Mouse (Mus musculus): ENCODE data around the gene Rab1b. TPM values are rescaled to one million over a fixed set of nuclear protein-coding genes. Genes with fewer than 3 reads are reported as not detected.
"Not testable (repeated sequence)": the region's sequence is repeated elsewhere in the genome, so short reads cannot be mapped to it uniquely, and the experiment has no call there.

Gene Rab1b
- polyA plus RNA-seq, 1 experiment from 2014 or later: 261 TPM

GRCm38 (mm10) chr19:5094746-5095417 is 12.0 kb downstream of the Rab1b start:
- H3K4me3 ChIP-seq: peak overlapping the region; percentile 22; the same call in 1 of the 2 replicates
- no peaks in the 10 kb centered on the region; the same call in 1 of the 2 replicates for H3K27me3 ChIP-seq (ENCODE audit: insufficient read depth, poor library complexity, severe bottlenecking)
- H3K36me3 ChIP-seq: peaks cover 41% of the 10 kb centered on the region
- H3K9me3 ChIP-seq: no peaks in the 10 kb centered on the region
- DNase-seq (ENCODE audit: low spot score): no peak
- no peak overlapping the region for H3K27ac ChIP-seq
- peaks cover 63% of the 10 kb centered on the region for H3K4me1 ChIP-seq
- WGBS: 47% methylated on average over 11 of the region's 11 CpGs

GRCm38 (mm10) chr19:5094243-5094632 is 12.6 kb downstream of the Rab1b start:
- H3K27me3 ChIP-seq (ENCODE audit: insufficient read depth, poor library complexity, severe bottlenecking): no peaks in the 10 kb centered on the region; the same call in 1 of the 2 replicates
- peak overlapping the region; percentile 22; the same call in 1 of the 2 replicates for H3K4me3 ChIP-seq
- peaks cover 60% of the 10 kb centered on the region for H3K4me1 ChIP-seq
- H3K27ac ChIP-seq: 0 out of 2 replicates have a peak overlapping the region, but pooled peaks have one; percentile 22
- WGBS: 0% methylated on average over 21 of the region's 21 CpGs
- peak; percentile 96 for DNase-seq (ENCODE audit: low spot score)
- H3K9me3 ChIP-seq: no peaks in the 10 kb centered on the region
- H3K36me3 ChIP-seq: peaks cover 40% of the 10 kb centered on the region

GRCm38 (mm10) chr19:5093481-5094242 is 13.2 kb downstream of the Rab1b start:
- 67% methylated on average over 12 of the region's 12 CpGs for WGBS
- H3K4me3 ChIP-seq: no peak overlapping the region
- no peaks in the 10 kb centered on the region for H3K9me3 ChIP-seq
- H3K36me3 ChIP-seq: peaks cover 40% of the 10 kb centered on the region
- 0 out of 2 replicates have a peak overlapping the region, but pooled peaks have one; percentile 22 for H3K27ac ChIP-seq
- peaks cover 60% of the 10 kb centered on the region for H3K4me1 ChIP-seq
- DNase-seq (ENCODE audit: low spot score): no peak
- H3K27me3 ChIP-seq (ENCODE audit: insufficient read depth, poor library complexity, severe bottlenecking): no peaks in the 10 kb centered on the region; the same call in 1 of the 2 replicates

GRCm38 (mm10) chr19:5092083-5092482 is 14.8 kb downstream of the Rab1b start:
- no peak for DNase-seq (ENCODE audit: low spot score)
- H3K27me3 ChIP-seq (ENCODE audit: insufficient read depth, poor library complexity, severe bottlenecking): no peaks in the 10 kb centered on the region; the same call in 1 of the 2 replicates
- peaks cover 53% of the 10 kb centered on the region for H3K4me1 ChIP-seq
- H3K9me3 ChIP-seq: no peaks in the 10 kb centered on the region
- H3K4me3 ChIP-seq: no peak overlapping the region
- no peak overlapping the region for H3K27ac ChIP-seq
- 85% methylated on average over 10 of the region's 10 CpGs for WGBS
- H3K36me3 ChIP-seq: peaks cover 40% of the 10 kb centered on the region

- DNase-seq (ENCODE audit: low spot score): no peak
- Histone ChIP-seq H3K27ac (peak overlapping the region; percentile 88; the same call in 1 of the 2 replicates), H3K36me3 (peaks cover 40% of the 10 kb centered on the region), H3K9me3 (no peaks in the 10 kb centered on the region), H3K27me3 (ENCODE audit: insufficient read depth, poor library complexity, severe bottlenecking) (peaks cover 22% of the 10 kb centered on the region), H3K4me1 (peaks cover 40% of the 10 kb centered on the region), H3K4me3 (peak overlapping the region; percentile 94)
- WGBS: 90% methylated on average over 4 of the region's 4 CpGs
Measured at GRCm38 (mm10) chr19:5089324-5089723, 17.5 kb downstream of the Rab1b start.

GRCm38 (mm10) chr19:5087884-5088728 is 18.8 kb downstream of the Rab1b start, which contains the start of gene Yif1a:
Gene Yif1a (plus strand): TSS chr19:5088538.
- peak within 1 kb of the TSS; percentile 94 for H3K4me3 ChIP-seq
- H3K27me3 ChIP-seq (ENCODE audit: insufficient read depth, poor library complexity, severe bottlenecking): peaks cover 34% of the 10 kb centered on the region
- peak; percentile 98 for DNase-seq (ENCODE audit: low spot score)
- peaks cover 37% of the 10 kb centered on the region for H3K36me3 ChIP-seq
- H3K9me3 ChIP-seq: no peaks in the 10 kb centered on the region
- WGBS: under 1% methylated on average over 58 of the region's 58 CpGs
- H3K4me1 ChIP-seq: peaks cover 31% of the 10 kb centered on the region
- peak within 1 kb of the TSS; percentile 88 for H3K27ac ChIP-seq

- H3K27me3 ChIP-seq (ENCODE audit: insufficient read depth, poor library complexity, severe bottlenecking): peaks cover 50% of the 10 kb centered on the region
- peaks cover 31% of the 10 kb centered on the region for H3K4me1 ChIP-seq
- not testable (repeated sequence) for H3K4me3 ChIP-seq; DNase-seq (ENCODE audit: low spot score); H3K27ac ChIP-seq; H3K9me3 ChIP-seq
- peaks cover 21% of the 10 kb centered on the region for H3K36me3 ChIP-seq
- WGBS: 59% methylated on average over 4 of the region's 4 CpGs
Measured at GRCm38 (mm10) chr19:5086533-5086932, 20.3 kb downstream of the Rab1b start.

- H3K27me3 ChIP-seq (ENCODE audit: insufficient read depth, poor library complexity, severe bottlenecking): peaks cover 62% of the 10 kb centered on the region
- peaks cover 31% of the 10 kb centered on the region for H3K4me1 ChIP-seq
- H3K36me3 ChIP-seq: peaks cover 8% of the 10 kb centered on the region
- H3K27ac ChIP-seq: peak within 1 kb of the TSS; percentile 48
- peak within 1 kb of the TSS; percentile 69 for H3K4me3 ChIP-seq
- 1% methylated on average over 65 of the region's 69 CpGs for WGBS
- no peak for DNase-seq (ENCODE audit: low spot score)
- no peaks in the 10 kb centered on the region for H3K9me3 ChIP-seq
Measured at GRCm38 (mm10) chr19:5085145-5085863, 21.6 kb downstream of the Rab1b start, which contains the start of gene Tmem151a. Gene Tmem151a (minus strand): TSS chr19:5085531.

GRCm38 (mm10) chr19:5084834-5085144 is 22.1 kb downstream of the Rab1b start:
- no peaks in the 10 kb centered on the region for H3K9me3 ChIP-seq
- H3K27me3 ChIP-seq (ENCODE audit: insufficient read depth, poor library complexity, severe bottlenecking): peaks cover 67% of the 10 kb centered on the region
- no peak for DNase-seq (ENCODE audit: low spot score)
- H3K36me3 ChIP-seq: peaks cover 5% of the 10 kb centered on the region; the same call in 1 of the 2 replicates
- H3K27ac ChIP-seq: peak overlapping the region; percentile 48; the same call in 1 of the 2 replicates
- 3% methylated on average over 15 of the region's 15 CpGs for WGBS
- H3K4me1 ChIP-seq: peaks cover 31% of the 10 kb centered on the region
- H3K4me3 ChIP-seq: peak overlapping the region; percentile 69

GRCm38 (mm10) chr19:5083961-5084833 is 22.7 kb downstream of the Rab1b start:
- Histone ChIP-seq H3K4me3 (peak overlapping the region; percentile 69), H3K27me3 (ENCODE audit: insufficient read depth, poor library complexity, severe bottlenecking) (peaks cover 69% of the 10 kb centered on the region), H3K9me3 (no peaks in the 10 kb centered on the region), H3K27ac (0 out of 2 replicates have a peak overlapping the region, but pooled peaks have one; percentile 48), H3K36me3 (no peaks in the 10 kb centered on the region), H3K4me1 (peaks cover 27% of the 10 kb centered on the region)
- 61% methylated on average over 3 of the region's 3 CpGs for WGBS
- DNase-seq (ENCODE audit: low spot score): no peak

GRCm38 (mm10) chr19:5082596-5082995 is 24.3 kb downstream of the Rab1b start:
- WGBS: 52% methylated on average over 24 of the region's 24 CpGs
- H3K4me3 ChIP-seq: no peak overlapping the region
- H3K9me3 ChIP-seq: no peaks in the 10 kb centered on the region
- no peak for DNase-seq (ENCODE audit: low spot score)
- peaks cover 18% of the 10 kb centered on the region for H3K4me1 ChIP-seq
- peaks cover 72% of the 10 kb centered on the region for H3K27me3 ChIP-seq (ENCODE audit: insufficient read depth, poor library complexity, severe bottlenecking)
- 0 out of 2 replicates have a peak overlapping the region, but pooled peaks have one; percentile 23 for H3K27ac ChIP-seq
- no peaks in the 10 kb centered on the region for H3K36me3 ChIP-seq
